Mouse (Mus musculus) cerebellum, adult 18-20 months (tissue): ENCODE measurements around the gene Grcc10.
A peak's percentile ranks its signal among the peaks of the same experiment; 100 is the strongest.

Experiments used
- DNase-seq, 2 experiments: peaks; one replicate each; pipeline ENCODE4 v3.0.0; 2021

The Grcc10 gene

DNA sequence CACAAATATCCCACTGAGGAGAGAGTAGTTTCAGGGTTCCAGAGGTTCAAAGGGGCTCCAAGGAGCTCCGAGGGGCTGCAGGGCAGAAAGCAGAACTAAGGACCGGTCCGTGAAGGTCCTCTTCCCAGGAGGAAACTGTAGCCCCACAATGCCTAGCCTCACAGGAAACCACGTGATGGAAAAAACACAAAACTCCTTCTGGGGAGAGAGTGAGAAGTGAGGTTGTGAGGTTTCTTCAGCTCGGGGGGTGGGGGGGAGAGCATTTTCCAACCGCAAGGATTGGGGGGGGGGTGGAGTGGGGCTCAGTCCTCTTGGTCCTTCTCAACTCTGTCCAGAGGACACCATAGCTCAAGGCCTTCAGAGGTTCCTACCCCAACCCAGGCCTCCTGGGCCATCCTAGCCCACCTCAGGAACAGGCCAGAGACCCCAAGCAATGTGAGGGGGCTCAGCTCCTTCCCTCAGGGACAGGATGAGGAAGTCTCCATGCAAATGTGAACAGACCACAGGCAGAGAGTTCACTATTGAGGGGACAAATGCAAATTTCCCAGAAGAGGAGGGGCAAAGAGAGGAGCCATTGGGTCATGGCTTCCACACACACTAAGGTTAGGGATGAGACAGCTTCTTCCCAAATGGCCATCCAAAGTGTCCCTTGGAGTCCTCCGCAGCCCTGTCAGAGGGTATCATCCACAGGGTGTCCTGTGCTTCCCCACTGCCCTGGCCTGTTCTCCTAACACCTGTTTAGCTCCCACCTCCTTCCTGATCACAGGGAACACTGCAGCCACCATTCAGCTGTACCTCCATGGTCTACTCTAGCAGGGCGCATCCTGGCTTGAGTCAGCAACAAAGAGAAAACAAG lies 11.1 kb downstream of the Grcc10 start:
- DNase-seq: no peak

DNA sequence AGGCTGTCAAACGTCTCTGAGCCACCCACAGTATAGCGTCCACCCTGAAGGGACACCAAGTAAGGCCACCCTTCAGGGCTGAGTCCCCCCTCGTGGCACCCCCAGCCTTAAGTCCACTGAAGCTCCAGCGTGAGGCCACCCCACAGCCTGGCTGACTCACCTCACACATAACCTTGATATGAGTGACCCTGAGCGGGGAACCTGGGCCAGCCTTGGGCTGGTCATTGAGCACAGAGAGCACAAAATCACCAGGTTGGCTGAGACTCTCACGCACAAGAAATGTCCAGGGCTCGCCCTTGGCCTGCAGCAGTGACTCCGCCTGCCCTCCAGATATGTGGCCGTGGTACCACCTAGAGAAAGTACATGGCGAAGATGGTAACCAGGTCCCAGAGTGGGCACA lies 12.6 kb downstream of the Grcc10 start:
- no peak for DNase-seq

DNA sequence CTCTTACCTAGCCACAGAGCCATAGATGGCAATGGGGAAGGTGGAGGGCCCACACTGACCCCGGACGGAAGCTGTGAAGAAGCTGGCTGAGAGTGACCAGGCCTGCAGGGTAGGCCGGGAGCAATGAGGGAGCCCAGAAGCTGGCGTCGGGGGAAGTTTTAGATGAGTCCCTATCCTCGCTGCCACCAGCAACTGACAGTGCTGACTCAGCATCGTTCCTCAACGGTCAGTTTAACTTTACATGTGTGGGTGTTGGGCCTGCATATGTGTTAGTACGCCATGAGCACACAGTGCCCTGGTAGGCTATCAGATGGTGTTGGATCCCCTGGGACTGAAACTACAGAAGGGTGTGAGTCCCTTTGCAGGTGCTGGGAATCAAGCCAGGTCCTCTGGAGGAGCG lies 16.7 kb downstream of the Grcc10 start:
- no peak for DNase-seq

DNA sequence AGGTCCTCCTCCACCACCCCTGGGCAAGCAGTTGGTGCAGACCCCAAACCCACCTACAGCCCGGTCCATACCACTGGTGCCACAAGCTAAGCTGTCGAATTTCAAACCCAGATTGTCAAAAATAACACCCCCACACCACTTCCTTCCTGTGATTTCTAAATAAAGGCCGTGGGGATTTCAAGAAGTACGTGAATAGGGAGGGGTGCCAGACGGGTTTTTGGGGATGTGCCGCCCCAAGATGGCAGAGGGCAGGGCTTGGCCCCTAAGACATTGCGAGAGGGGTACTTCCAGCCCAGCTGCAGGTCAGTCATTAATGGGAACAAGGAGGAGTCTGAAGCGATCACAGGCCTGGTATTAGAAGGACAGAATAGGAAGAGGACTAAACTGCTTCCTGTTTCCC lies 17.6 kb downstream of the Grcc10 start:
- no peak for DNase-seq

DNA sequence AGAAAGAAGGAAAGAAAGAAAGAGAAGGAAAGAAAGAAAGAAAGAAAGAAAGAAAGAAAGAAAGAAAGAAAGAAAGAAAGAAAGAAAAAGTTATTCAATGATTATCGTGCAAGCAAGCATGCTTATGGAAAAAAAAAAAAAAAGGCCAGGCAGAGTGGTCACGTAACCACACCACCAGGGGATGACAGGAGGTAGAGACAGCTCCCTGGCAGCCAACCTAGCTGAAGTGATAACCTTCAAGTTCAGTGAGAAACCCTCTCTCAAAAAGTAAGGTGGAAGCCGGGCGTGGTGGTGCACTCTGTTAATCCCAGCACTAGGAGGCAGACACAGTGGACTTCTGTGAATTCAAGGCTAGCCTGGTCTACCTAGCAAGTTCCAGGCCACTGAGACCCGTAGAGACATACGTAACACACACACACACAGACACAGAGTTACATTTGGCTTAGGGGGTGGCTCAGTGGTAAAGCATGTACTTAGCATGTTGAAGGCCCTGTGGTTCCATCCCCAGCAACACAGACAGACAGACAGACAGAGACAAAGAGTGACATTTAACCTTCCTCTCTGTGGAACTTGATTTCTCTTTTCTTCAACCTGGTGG lies 18.2 kb downstream of the Grcc10 start:
- DNase-seq: no peak

DNA sequence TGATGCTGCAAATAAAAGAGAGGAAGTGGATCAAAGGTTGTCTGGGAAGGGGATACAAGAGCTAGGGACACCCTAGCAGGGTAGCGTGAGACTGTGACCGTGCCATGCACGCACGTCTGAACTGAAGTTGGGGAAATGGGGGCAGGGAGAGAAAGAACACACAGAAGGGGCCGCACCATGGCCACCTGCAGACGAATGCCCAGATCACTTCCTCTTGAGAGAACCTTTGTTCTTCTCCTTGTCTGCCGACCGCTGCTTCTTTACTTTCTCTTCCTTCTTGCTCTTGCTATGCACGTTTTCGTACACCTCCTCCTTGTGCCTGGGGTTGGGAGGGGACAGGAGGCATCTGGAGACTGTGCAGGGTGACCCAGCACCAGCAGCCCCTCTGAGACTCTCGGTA lies 20.3 kb downstream of the Grcc10 start:
- DNase-seq: no peak

DNA sequence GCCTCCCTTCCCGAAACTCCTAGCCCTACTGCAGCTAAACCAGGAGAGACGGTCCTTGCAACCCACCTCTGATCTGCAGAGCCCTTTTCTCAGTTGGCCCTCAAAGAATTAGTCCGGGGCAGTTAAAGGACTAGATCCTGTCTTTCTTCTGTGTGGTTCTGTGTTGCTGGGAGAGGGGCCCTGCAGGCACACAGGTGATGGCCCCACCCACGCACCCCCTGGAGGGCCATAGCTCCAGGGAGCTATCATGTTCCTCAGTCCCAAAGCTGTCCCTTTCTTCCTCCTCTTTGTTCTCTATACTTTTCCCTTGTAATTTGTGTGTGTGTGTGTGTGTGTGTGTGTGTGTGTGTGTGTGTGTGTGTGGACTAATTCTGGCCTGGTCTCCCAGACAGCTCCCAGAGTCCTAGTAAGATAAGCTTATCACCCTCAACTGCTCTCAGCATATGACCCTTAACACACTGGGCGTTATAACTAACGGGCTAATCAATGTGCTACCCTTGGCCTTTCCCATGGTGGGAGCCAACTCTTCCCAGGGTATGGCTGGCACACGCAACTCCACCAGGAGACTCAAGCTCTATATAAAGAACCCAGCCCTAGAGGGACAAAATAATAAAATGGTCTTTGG lies 21.7 kb downstream of the Grcc10 start:
- DNase-seq: no peak

DNA sequence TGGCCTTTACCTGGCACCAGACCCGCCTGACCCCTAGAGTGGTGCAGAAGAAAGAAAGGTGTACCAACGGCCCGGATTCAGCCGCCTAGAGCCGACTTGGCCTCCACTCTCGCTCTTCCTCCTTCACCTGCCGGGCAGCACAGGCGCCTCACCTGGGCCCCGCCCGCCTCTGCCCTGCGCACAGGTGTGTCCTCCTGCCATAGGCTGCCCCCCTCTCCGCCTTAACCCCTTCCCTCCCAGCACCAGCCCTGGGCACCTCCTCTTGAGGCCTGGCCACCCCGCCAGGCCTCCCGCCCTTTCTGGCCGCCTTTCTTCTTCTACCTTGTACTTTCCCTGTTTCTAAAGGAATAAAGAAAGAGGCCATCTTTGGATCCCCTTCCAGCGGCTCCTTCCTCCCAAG lies 22.5 kb downstream of the Grcc10 start:
- no peak for DNase-seq

DNA sequence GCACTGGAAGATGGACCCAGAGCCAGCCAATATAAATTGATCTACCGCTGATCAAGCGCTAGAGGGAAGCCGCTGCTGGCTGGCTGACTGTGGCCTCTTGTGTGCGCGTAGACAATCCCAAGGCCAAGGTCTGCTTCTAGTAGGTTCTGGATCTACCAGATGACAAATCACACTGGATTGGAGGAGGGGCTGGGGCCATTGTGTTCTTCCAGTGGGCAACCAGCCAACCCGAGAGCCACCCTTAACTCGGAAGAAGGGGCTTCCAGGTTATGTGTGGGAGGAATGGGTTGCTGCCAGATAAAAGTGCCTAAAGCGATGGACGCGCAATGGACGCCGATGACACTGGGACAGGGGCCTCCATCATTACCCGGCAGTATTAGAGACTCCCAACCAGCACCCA lies 23.2 kb downstream of the Grcc10 start:
- no peak for DNase-seq

DNA sequence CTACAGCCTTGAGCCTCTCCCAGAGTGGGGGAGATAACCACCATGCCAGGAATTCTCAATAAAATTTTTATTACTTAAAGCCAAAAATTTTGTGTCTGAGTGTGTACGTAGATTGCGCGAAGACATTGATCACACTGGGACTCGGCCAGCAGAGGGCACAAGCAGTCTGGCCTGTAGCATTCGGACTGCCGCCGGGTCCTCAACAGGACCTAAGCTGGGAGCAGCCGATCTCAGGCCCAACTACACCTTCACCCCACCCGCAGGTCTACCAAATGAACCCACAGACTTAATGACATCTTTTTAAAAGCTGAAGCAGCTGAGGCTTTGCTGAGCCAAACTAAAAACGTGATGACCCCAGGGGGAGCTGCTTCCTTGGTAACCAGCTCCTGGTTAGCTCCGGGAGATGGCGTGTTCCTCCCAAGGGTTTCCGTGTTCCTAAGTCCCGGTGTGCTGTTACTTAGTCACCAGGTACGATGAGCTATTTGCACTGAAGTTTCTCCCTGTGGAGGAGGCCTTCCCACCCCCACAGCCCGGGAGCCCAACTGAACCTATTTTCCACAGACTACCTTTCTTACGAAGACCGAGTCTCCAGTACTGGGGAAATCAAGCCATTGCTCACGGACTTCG lies 24.2 kb downstream of the Grcc10 start:
- DNase-seq: peak in 1 of 2 experiments; percentile 42

DNA sequence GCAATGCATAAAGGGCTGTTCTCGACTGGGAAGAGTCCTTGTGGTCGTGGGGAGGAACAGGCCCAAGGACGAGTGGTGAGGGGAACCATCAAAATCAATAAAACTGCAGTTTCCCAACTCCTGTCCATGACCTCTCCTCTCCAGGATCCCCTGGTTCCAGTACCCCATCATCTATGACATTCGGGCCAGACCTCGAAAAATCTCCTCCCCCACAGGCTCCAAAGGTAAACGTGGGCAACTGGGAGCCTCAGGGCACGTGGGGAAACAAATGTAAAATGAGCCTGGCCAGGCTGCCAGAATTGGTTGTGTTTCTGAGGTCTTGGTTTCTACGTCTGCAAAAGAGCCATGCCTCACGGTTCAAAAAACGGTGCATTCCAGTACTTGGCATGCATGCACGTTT lies 28.3 kb downstream of the Grcc10 start:
- DNase-seq: no peak

DNA sequence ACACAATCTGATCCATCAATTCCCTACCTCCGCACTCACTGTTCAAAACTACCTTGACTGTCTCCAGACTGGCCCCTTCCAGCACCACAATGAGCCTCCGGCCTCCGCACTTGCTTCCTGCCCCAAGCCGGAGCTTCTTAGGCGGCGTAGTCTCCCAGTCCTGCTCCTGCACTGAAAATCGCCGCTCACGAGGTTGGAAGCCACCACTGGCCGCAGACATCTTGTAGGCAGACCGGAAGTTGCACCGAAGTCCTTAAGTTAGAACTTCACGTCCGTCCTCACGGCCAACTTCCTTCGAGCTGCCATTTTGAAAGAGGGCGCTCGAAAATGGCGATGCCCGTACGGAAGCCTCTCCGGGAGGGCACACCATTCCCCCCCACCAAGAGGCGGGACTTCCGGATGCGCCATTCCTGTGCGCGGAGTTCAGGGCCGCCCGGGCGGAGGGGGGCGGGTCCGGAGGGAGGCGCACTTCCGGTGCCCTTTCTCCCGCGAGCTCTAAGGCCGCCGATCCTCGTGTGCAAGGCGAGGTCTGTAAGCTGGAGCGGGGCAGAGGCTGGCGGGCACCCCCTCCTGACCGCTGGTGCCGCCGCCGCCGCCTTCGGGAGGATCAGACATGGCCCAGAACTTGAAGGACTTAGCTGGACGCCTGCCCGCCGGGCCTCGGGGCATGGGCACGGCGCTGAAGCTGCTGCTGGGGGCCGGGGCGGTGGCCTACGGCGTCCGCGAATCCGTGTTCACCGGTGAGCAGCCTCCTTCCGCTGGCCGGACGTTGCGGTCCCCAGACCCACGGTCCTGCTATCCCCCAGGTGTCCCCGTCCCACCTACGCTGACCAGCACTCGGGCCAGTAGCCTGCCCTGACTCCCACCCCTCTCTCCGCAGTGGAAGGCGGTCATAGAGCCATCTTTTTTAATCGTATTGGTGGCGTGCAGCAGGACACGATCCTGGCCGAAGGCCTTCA lies 29.1 kb downstream of the Grcc10 start, which contains the start of the genes Emg1 and Phb2:
Emg1 (minus strand) TSS at position 355 of the 959 bp plus-strand sequence.
Phb2 (plus strand) TSS at position 513 of the 959 bp plus-strand sequence.
- DNase-seq: peak; percentile 97 to 99

DNA sequence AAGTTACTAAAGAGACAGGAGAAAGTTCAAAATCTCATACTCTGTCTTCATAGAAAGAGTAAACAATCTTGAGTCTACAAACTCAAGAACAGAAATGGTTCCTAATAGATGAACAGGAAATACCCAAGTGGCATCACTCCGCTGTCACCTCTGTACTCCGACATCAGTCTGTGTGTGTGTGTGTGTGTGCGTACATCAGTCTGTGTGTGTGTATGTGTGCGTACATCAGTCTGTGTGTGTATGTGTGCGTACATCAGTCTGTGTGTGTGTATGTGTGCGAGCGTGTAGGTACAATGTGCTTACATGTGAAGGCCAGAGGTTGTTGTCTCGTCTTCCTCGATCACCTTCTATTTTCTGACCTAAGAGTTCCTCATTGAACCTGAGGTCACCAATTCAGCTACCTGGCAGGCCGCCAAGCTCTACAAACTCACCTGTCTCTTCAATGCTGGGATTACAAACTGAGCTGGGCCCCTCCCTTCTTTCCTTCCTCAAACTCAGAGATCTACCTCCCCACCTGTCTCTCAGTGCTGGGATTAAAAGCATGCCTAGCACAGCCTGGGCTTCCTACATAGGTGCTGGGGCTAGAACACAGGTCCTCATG lies 32.8 kb downstream of the Grcc10 start:
- no peak for DNase-seq

DNA sequence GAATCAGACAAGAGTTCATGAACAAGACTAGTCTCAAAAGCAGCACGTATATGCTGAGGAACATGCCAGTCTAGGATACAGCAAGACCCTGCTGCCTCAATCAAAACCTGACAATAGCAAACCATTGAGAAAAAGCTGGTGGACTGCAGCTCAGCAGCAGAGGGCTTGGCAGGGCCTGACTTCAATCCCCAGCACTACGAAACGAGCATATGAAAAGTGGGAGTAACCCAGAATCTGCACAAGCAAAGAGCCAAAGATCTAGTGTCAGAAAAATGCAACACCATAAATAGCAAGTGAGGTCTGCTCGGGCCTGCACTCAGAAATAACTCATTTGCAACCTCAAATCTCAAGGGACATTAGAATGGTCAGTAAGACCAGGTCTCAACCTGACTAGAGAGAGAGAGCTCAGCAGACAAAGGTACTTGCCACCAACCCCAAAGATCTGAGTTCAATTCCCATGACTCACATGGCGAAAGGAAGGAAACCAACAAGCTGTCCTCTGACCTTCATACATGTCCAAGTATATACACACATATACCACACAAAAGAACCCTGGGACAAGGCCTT lies 35.0 kb downstream of the Grcc10 start:
- DNase-seq: no peak

DNA sequence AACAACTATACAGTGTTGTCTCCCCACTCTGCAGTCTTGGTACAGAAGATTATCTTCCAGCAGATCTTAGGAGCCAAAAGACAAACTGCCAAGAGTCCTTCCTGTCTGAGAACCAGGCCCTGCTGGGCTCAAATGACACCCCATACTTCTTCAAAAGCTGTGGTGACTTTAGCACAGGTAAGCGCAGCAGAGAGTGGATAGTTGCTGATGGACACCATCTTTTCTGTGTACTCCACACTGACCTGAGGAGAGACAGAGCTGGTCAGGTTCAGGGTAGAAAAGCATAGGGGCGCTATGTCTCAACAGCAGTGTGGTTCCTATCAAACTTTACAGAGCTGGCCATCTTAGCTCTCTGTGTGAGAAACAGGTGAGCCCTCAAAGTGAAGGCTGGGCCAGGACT lies 36.8 kb downstream of the Grcc10 start:
- DNase-seq: no peak

DNA sequence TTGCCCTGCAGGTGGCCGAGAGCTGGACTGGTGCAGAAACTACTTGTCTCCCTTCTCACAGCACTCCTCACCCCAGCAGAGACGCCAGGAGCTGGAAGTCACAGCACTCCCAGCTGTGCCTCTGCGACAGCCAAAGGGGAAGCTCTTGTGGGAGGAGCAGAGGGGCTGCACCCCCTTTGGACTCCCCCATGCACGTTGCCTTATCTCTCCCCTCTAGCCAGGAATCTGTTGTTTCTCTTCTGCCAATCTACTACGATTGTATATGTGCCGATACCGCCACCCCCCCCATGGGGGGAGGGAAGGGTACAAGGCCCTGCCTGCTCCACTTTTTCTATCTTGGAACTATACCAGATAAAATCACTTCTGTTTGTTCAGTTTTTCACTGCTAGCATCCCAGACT lies 37.4 kb downstream of the Grcc10 start:
- DNase-seq: no peak

DNA sequence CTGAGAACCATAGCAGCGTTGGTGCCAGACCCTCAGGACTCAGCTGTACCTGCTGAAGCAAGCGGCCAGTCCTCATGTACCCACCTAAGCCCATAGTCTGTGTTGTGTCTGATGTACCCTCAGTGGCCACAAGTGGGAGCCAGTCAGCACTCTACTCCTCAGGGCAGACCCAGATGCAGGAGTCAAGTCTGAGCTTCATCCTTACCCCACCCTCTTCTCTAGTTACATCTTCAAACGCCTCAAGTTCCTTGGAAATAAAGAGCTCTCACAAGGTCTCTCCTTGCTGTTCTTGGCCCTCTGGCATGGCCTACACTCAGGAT lies 38.4 kb downstream of the Grcc10 start:
- peak; percentile 70 to 74 for DNase-seq

DNA sequence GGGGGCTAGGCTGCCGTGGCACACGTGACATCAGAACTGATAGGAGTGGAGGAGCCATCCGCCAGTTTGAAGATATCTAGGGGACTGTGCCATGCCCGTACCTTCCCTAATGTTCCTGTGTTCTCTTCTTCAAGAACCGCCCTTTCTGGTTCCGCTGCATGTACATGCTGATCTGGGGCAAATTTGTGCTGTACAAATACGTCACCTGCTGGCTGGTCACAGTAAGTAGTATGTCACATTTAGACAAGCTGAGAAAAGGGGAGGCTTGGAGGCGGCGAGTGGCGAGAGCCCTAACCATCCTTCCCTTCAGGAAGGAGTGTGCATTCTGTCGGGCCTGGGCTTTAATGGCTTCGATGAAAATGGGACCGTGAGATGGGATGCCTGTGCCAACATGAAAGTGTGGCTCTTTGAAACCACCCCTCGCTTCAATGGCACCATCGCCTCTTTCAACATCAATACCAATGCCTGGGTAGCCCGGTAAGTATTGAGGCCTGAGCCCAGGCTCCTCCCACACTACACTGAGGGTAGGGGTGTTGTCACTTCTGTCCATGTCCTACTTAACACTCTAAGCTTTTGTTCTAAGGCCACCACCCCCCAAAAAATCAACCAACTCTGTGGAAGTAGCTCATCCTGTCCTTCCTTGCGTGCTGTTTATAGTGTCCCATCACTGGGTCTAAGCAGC lies 38.9 kb downstream of the Grcc10 start:
- no peak for DNase-seq

DNA sequence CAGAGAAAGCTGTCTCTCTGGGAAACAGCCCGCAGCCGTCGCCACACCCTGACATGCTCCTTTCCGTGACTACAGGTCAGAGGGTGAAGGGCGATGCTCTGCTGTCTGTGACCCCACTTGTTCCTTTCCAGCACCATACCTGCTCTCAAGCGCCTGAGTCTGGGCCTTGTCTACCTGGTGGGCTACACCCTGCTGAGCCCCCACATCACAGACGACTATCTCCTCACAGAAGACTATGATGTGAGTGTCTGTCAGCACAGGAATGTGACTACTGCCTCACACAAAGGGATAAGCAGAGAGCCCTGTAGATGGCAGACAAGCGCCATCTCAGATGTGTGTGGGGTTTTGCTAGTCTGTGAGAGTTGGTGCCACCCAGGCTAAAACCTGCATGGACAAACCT lies 39.8 kb downstream of the Grcc10 start:
- DNase-seq: no peak

DNA sequence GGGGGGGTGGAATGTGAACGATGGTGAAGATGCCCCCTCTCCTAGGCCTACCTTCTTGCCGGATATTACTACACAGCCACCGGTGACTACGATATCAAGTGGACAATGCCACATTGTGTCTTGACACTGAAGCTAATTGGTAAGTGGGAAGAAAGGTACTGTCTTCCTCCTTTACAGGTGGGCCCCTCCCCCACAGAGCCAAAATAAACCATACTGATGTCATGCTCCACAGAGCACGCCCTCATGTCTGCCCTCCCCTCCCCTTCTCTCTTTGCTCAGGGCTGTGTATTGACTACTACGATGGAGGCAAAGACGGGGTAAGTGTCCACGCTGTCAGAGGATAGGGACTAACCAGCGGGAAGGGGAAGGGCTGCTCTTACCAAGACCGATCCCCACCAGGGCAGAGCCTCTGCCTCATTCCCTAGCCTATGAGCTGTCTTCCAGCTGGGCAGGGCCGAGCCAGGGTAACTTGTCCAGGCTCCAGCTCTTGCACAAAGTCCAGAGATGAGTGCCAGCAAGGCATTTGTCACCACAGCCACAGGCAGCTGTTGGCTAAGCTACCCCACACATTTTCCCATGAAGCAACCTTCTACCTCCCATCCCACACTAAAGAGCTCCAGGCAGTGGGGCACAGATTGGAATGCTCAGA lies 41.1 kb downstream of the Grcc10 start:
- DNase-seq: peak; percentile 44 to 50

DNA sequence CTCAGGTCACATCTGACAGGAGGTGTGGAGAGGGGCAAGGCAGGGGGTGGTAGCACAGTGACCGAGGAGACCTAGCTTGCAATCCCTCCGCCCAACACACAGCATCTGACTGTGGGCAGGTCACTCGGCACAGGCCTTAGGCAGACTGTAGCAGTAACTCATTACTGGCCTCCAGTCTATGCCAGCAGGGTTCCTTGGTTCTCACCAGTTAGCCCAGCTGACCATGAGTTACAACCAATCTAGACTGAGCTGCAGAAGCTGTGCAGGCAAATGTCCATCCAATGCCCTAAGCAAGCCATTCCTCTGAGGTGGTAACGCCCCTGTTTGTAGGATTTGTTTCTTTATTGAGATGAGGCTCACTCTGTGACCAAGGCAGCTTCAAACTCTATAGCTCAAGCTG lies 41.8 kb downstream of the Grcc10 start:
- peak in 1 of 2 experiments; percentile 41 for DNase-seq
